Mouse (Mus musculus) layer of hippocampus, adult 11-12 months (tissue): ENCODE measurements around the gene Agfg2.
A peak's percentile ranks its signal among the peaks of the same experiment; 100 is the strongest.
"Not testable (repeated sequence)": the region's sequence is repeated elsewhere in the genome, so short reads cannot be mapped to it uniquely, and the experiment has no call there.

Source experiments
- DNase-seq: peaks from one replicate; pipeline ENCODE4 v3.0.0; 2022; ENCODE audit warnings: low spot score

The Agfg2 gene

DNA sequence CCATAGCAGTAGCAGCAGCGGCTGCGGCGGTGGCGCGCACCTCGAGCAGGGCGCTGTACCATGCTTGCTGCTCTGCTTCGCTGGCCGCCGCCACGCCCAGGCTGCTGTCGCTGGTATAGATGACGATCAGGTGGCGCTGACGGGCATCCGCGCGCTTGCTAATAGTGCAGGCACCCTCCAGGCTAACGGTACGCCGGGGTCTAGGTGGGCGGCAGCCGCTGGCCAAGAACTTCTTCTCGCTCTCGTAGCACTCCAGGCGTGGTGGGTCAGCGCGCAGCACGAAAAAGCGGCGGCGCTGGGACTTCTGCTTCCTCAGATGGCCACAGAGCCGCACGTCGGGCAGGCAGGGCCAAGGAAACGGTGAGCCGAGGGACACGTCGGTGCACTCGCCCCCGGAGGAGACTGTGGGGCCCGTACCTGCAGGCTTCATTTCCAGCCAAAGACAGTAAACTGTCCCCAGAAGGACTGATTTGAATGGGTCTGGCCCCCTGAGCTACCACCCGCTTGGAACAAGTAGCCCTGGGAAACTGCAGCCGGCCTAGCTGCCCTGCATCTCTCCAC is 39.4 kb downstream of the Agfg2 start:
- DNase-seq, result no peak

DNA sequence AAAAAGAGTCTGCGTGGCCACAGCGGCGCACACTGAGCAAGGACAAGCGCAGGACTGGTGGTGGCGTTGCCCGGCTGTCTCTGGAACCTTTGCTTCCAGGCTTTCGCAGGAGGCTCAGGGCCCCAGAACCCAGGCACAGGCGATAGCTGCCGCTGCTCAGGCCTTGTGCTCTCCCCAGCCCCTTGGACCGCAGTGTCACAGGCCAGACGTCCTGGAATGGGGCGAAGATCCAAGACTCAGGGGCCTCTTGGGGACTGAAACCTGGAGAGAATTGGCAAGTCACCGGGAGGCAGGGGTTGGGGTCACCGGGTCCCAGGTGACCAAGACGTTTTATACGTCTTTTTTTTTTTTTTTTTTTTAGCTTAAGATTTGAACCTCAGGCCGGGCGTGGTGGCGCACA is 40.0 kb downstream of the Agfg2 start:
- DNase-seq, result no peak

DNA sequence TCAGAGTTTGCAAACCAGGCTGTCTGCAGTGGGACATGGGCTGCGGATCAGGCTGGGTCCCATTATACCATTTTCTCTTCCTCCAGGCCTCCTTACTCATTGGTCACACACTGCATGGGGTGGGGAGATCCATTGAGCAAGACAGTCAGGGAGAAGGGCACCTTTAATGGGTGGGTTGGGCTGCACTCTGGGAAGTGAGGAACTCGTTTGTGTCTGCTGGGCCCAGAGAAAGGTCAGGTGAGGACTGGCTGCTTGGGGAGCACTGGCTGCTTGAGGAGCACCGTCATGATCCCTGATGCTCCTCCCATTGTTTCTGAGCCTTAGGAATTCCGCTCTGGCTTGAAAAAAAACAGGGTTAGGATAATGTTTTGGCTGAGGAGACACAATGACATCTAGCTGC is 41.6 kb downstream of the Agfg2 start:
- no peak for DNase-seq

DNA sequence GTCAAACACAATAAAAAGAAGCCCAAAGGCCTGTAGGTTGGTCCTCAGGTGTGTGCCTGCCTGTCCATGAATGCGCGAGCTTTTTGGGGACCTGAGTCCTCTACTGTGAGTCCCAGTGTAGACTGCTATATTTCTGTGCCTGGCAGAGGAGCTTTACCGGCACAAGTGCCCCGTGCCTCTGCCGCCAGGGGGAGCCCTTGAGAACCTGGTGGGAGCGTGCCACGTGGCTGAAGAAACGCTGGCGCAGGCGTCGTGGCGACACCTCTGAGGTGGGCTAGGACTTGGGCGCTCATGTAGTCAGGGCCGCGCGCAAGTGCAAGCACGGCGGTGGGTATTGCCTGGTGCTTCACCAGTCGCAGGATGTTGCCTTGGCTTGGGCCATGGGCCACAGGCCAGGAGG is 43.5 kb downstream of the Agfg2 start, which contains the start of gene Sap25:
Gene Sap25 (plus strand): TSS at position 281 of the 400 bp plus-strand sequence.
- DNase-seq, result no peak

DNA sequence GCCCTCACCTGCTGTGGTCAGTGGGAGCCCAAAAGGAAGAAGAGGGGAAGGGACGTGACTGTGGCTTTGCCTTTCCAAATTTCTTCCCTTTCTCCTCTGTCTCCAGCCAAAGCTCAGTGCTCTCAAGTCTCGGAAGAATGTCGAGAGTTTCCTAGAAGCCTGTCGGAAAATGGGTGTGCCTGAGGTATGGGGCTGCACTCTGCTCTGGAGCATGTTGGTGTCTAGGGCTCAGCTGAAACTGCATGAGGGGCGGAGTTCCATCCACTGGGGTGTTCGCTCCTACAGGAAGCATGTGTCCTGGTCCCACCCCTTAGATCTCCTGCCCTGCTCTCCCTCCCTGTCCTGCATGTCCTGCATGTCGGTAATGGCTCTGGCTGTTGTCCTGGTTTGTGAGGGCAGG is 45.1 kb downstream of the Agfg2 start:
- no peak for DNase-seq

DNA sequence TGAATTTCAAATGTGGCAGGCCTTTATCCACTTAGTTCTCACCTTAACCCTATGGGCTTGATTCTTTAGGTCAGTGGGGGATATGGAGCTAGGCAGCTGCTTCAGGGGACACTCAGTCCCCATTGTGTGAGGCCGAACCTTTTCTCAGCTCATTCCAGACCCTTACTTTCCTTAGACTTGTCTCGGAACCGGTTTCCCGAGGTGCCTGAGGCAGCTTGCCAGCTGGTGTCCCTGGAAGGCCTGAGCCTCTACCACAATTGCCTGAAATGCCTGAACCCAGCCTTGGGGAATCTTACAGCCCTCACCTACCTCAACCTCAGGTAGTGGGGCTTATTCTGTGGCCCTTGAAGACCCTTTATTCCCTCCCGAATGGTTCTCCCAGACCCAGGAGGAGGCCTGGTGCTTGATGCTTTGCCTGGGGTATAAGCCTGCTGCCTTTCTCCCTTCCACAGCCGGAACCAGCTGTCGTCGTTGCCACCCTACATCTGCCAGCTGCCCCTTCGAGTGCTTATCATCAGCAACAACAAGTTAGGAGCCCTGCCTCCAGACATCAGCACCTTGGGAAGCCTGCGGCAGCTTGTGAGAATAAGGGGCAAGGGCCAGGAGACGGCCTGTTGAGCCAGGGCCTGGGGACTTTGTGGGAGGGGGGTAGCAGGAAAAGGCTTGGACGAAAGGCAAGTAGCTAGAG is 51.0 kb downstream of the Agfg2 start:
- DNase-seq, result no peak

DNA sequence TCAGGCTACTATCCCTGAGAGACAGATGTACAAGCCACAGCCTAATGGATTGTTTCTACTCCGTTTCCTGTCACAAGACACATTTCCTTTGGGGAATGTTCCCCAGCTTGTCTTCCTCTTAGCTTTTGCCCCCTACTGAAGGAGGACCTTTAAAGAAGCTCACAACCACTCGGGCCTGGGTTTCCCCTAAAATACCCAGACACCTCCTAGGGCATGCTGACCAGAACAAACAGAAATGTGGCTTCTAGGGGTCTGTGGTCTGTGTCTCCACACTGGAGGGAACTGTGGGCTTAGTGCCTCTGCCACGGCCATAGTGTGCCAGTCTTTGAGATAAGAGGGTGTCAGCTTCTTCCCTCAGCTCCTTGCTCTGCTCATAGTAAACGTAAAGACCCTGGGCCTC is 52.9 kb downstream of the Agfg2 start:
- no peak for DNase-seq

DNA sequence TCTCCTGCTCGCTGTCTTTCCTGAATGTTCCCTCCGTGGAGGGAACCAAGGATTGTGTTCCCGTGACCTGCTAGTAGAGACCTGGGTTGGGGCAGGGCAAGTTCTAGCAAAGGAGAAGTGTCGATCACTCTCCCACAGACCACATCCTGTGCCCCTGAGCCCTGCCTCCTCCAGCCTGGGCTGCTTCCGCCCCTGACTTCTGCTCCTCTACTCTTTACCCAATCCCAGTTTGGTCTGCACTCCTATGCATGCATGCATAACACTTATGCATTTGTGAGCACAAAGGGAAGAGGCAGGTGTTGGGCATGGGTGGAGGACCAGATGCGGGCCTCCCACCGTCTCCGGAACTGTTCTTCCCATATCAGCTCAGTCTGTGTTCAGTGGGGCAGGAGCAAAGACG is 53.4 kb downstream of the Agfg2 start:
- DNase-seq, result peak; percentile 47

DNA sequence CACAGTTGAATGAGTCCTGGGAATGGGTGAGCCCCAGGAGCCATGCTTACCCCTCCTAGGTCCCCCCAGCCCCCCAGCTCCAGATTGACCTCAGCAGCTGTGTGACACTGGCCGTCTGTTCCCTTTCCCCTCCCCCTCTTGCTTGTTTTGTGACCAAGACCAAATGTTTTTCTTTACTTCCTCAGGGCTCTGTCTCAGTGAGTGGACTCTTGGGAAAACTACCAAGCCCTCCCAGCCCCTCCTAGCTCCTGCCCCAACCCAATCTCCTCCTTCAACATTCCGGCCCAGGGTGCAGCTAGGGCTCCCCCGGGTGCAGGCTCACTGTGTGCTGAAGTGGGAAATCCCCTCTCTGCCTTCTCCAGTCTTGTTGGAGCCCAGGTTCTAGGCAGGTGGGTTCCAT is 53.9 kb downstream of the Agfg2 start:
- no peak for DNase-seq

DNA sequence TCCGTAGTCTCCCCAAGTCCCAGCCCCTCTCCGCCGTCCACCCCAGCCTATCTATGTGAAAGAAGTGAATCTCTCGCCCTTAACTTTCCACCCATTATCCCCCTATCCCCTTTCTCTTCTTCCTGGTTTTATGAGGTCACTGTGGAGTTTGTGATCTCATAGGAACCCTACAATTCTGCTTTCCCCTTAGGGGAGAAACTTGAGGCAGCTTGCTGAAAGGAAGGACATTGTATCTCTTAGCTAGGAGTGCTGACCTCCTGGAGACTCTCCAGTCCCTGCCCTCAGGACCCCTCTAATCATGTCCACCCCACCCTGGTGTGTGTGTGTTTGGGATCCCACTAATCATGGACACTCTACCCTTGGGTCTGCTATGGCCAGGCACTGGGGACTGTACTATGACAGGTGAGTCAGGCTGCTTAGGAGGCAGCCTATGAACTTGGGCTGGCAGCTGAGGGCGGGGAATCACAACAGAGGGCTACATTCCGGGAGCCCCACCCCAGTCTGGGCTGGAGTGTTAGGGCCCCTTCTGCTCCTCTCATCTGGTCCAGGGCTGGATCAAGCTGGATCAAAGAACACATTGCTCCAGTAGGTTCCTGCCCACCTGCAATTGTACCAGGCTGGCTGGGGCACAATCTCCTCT is 54.5 kb downstream of the Agfg2 start:
- no peak for DNase-seq

DNA sequence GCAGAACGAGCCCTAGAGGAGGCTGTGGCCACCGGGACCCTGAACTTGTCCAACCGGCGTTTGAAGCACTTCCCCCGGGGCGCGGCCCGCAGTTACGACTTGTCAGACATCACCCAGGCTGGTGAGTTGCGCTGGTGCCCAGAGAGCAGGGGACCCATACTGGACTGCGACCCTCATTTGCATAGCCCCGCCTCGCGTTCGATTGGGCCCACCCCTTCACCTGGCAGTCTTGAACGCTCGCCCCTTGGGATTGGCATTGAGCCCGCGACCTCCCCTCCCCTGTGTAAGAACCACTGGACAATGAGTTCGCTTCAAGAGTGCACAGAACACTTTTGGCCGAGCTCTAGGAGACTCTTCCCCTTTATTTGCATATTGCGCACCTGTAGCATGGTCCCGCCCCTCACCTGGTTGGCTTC is 55.2 kb downstream of the Agfg2 start:
- no peak for DNase-seq

DNA sequence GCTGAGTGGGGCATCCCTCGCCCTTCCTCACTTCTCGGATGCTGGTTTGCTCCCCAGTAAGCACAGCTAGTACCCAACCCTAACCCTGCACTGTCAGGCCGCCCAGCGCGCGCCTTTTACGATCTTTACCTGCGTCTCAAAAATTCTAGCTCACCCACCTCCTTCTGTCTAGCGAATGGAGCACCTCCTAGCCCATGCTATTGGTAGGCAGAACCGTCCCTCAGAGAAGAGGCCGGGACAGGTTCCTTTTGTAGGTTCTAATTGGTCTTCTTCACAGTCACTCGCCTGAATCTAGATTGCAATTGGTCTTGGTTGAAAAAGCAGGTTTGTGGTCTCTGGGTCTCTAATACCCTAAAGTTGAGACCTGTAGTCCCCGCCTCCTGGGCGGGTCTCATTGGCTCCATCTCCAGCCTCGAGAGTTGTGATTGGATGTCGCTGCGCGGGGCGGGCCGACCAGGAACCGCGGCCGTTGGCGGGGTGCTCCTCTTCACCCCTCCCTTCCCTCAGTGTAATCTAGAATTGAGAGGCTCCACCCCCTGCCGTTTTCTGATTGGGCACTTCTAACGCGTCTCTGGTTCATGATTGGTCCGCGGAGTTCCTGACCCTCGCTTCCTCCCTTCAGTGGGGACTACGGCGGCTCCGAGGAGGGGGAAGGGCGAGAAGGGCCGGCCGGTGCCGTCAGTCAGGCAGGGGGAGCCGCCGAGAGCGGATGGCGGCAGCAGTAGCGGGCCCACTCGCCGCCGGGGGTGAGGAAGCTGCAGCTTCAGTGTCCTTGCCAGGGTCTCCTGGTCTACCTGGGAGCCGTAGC is 55.8 kb downstream of the Agfg2 start, which contains the start of the genes Fbxo24, Lrch4 and Gm20605:
Gene Fbxo24 (minus strand): TSS at position 505 of the 808 bp plus-strand sequence.
Gene Lrch4 (plus strand): TSS at position 624 of the 808 bp plus-strand sequence.
Gene Gm20605 (plus strand): TSS at position 678 of the 808 bp plus-strand sequence.
- DNase-seq, result peak; percentile 100

DNA sequence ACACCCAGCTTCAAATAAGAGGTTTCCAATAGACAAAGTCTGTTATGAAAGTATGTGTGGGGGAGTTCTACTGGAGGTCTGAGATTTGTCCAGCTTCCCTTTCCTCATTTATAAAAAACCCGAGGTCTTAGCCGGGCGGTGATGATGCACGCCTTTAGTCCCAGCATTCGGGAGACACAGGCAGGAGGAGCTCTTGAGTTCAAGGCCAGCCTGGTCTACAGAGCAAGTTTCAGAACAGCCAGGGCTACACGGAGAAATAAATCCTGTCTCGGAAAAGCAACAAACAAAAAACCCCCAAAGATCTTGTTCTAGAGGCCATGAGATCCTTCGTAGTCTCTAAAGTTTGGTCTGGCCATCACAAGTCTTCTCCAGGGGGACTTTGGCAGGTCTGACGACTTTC is 56.5 kb downstream of the Agfg2 start:
- DNase-seq, result no peak

DNA sequence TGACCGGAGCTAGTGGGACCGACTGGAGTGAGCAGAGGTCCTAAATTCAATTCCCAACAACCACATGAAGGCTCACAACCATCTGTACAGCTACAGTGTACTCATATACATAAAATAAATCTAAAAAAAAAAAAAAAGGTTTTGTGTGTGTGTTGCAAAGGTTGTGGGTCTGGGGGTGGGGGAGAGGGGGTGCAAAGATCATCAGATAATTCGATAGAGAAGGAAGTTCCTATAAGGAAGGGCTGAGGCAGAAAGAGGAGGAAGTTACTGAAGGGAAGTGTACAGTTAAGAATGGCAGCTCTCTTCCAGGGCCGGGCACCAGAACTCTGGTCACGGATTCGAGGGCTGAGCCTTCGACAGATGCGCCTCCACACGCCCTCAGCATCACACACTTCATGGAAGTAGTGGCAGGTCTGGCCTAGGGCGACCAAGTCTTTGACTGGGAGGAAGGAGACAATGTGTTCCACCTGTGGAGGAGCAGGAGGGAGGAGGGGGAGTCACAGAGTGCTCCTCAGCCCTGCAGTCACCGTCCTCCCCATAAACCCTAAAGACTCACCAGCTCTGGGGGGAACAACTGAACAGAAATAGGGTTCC is 60.5 kb downstream of the Agfg2 start:
- DNase-seq, result no peak

DNA sequence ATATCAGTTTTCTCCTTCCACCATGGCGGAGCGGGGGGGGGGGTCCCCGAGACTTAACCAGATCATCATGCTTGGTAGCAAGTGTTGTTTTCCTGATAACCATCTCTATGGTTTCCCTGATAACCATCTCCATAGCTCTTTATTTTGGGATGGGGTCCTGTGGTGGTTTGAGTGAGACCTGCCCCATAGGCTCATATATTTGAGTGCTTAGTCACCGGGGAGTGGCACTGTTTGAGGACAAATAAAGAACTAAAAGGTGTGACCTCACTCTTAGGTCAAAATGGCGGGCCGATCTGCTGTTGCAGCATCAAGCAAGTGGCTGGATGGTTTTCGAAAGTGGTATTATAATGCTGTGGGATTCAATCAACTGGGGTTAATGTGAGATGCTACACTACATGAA is 69.2 kb downstream of the Agfg2 start:
- no peak for DNase-seq

DNA sequence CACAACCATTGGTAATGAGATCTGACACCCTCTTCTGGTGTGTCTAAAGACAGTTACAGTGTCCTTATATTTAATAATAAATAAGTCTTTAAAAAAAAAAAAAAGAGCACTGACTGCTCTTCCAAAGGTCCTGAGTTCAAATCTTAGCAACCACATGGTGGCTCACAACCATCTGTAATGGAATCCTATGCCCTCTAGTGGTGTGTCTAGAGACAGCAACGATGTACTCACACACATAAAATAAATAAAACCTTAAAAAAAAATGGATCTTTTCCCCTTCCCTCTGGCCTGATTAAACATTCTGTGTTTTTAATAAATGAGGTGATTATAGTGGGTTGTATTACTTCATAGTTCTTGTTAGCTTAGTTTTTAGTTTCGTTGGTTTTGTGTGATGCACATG is 69.6 kb downstream of the Agfg2 start:
- DNase-seq, result not testable (repeated sequence)

DNA sequence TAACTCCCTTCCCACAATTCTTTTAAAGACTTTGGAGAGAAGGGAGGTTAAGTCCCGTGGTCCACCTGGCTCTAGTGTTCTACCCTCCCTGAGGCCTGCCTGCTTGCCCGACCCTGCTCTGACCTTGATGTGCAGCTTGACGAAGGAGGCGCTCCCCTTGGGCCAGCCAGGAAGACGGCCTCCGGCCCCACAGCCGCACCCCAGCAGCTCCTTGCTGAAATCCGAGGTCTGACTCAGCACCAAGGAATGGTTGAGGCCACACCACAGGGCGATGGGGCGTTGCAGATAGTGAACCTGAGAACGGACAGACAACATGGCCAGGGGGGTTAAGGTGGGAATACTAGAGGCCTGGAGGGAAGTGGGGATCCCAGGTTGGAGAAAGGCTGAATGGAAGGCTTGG is 71.0 kb downstream of the Agfg2 start, which contains the start of gene Pcolce:
Gene Pcolce (minus strand): TSS at position 235 of the 400 bp plus-strand sequence.
- no peak for DNase-seq

DNA sequence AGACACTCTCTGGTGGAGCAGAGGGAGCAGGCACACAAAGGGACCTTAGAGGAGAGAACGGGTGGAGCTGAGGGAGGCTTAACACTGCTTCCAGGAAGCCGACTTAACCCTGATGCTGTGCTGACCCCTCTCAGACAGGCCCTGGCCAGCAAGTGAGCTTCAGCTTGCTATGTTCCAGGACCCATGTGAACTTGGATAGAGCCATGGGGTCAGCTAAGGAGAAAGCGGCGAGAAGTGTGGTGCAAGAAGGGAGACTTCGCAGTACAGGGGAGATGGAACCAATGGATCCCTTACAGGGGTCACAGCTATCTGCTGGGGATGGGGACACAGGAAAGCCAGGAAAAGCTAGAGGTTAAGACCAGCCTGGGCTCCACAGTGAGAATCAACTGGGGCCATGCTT is 71.5 kb downstream of the Agfg2 start:
- DNase-seq, result no peak

DNA sequence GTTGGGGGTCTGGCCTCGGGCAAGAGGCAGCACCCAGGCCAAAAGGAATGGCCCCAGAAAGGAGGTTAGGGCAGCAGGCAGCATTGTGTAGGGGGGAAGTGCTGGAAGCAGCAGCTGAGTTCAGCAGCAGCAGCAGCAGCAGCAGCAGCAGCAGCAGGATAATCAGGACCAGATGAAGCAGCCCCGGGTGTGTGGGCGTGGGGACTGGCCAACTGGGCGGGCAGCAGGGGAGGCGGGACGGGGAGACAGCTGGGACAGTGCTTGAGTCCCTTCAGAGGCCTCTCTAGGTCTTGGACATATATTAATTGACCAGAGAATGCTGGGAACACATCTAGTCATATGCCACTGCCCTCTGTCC is 73.3 kb downstream of the Agfg2 start:
- no peak for DNase-seq

DNA sequence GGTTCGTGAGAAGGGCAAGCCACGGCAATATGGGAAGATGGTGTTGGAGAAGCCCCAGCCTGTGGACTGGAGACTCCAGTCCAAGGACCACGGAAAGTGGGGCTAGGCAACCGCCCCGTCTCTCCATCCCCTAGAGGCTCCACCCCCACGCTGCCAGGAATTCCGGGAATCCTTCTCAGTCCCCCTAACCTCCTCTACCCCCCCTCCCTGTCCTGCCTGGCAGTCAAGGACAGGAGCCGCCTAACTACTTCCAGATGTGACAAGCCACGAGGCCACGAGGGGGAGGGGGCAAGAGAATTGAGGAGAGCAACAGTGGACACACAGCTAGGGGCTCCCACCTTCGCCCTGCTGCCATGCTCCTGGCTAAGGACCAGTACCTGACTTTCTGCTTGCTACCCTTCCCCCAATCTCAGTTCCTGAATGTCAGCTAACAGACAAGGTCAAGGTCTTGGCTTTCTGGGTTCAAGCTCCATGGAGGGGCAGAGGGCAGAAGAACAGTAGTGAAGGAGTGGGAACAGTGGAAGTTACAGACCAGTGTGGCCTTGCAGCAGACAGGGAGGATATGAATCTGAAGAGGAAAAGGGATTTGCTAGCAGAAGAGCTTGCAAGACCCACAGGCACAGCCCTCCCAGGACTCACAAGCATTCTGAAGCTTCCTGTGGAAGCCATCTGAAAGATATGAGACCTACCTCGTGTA is 73.8 kb downstream of the Agfg2 start:
- DNase-seq, result no peak

DNA sequence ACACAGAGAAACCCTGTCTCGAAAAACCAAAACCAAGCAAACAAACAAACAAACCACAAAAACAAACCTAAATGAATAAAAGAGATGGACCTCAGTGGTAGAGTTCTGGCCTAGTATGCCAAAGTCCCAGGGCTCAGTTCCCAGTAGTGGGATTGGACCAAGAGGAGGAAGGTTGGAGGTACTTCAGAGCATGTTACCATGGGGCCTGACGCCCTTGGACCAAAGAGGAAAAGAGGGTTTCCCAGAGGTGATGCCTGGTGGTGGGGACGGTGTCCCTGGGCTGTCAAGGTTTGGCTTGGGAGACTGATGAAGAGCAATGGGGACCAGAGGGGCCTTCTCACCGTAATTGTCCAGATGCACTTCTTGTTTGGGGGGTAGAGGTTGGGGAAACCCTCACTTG is 74.5 kb downstream of the Agfg2 start:
- no peak for DNase-seq
